Mouse (Mus musculus) midbrain, embryonic 15.5 days (tissue): Measurements from ENCODE around the gene Rora. TPM values are rescaled to one million over a fixed set of nuclear protein-coding genes. Genes with fewer than 3 reads are reported as not detected.

Source experiments
- ATAC-seq: fragments of 200-750 bp; cut with Nextera tagmentation; replicated peaks from 2 replicates; pipeline ENCODE4 v1.8.0; 2017; ENCODE audit warnings: moderate TSS enrichment
- H3K27ac ChIP-seq: fragments of 300-500 bp; sonication (generic); 2 replicates; pipeline ENCODE4 v1.5.1; 2015; ENCODE audit warnings: mild to moderate bottlenecking, inconsistent platforms
- H3K27me3 ChIP-seq: fragments of 300-500 bp; sonication (generic); replicated peaks from 2 replicates; pipeline ENCODE4 v1.6.1; 2015; ENCODE audit warnings: inconsistent platforms
- H3K36me3 ChIP-seq: fragments of 300-500 bp; sonication (generic); replicated peaks from 2 replicates; pipeline ENCODE4 v1.6.1; 2015; ENCODE audit warnings: inconsistent platforms
- H3K4me1 ChIP-seq: fragments of 300-500 bp; sonication (generic); 2 replicates; pipeline ENCODE4 v1.6.1; 2015; ENCODE audit warnings: inconsistent platforms
- H3K4me2 ChIP-seq: fragments of 300-500 bp; sonication (generic); 2 replicates; pipeline ENCODE4 v1.6.1; 2015; ENCODE audit warnings: inconsistent platforms, mild to moderate bottlenecking, moderate library complexity
- H3K4me3 ChIP-seq: fragments of 300-500 bp; sonication (generic); 2 replicates; pipeline ENCODE4 v1.5.1; 2015; ENCODE audit warnings: mild to moderate bottlenecking, inconsistent platforms
- H3K9ac ChIP-seq: fragments of 300-500 bp; sonication (generic); 2 replicates; pipeline ENCODE4 v1.6.1; 2015; ENCODE audit warnings: mild to moderate bottlenecking, inconsistent platforms
- H3K9me3 ChIP-seq: fragments of 300-500 bp; sonication (generic); 2 replicates; pipeline ENCODE4 v1.6.1; 2016; ENCODE audit warnings: inconsistent platforms
- WGBS: fragments of 180-500 bp; shearing (Covaris S2); methylation state at CpG from one replicate; pipeline ENCODE4 v1.1.7; 2015; ENCODE audit warnings: mixed read lengths; 5-methylcytosine and 5-hydroxymethylcytosine counted together
- polyA plus RNA-seq: library from polyadenylated mRNA; unstranded; fragments of >200 nt; fragmentation: Nextera tagmentation; extraction: Ambion mirVana; gene quantifications from 2 replicates; pipeline ENCODE4 v1.2.1, GENCODE M21; 2015

Rora gene
- polyA plus RNA-seq, 1 experiment from 2014 or later = 43.9 TPM

GRCm38 (mm10) chr9:68807735-68808134, 154.1 kb downstream of the Rora start:
- H3K27me3 ChIP-seq = no peaks in the 10 kb centered on the region
- no peaks in the 10 kb centered on the region for H3K36me3 ChIP-seq
- H3K9ac ChIP-seq = no peak overlapping the region
- H3K4me3 ChIP-seq = no peak overlapping the region
- H3K4me1 ChIP-seq = peaks cover 6% of the 10 kb centered on the region
- no peaks in the 10 kb centered on the region for H3K9me3 ChIP-seq
- no peak for ATAC-seq
- no peak overlapping the region for H3K27ac ChIP-seq
- H3K4me2 ChIP-seq = no peak overlapping the region
- WGBS = 93% methylated on average over 2 of the region's 2 CpGs

DNA sequence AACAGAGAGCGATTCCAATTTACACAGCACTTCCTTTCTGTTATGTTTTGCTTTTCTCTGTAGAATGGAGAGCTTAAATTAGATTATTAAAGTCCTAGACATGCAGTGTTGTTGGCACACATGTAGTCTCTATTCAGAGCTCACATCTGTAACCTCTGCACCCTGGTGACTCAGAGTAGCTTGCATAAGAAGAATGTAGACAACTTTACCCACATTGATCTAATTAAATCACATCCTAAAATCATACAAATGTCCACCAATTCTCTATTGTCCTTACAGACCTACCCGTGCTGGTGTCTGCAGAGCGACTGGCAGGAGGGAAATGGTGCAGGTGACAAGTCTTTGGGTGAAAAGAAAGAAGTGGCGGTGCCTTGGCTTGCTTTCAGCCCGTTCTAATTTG, 155.9 kb downstream of the Rora start:
- WGBS = 85% methylated on average over 5 of the region's 5 CpGs
- ATAC-seq = no peak

GRCm38 (mm10) chr9:68814723-68815122, 161.1 kb downstream of the Rora start:
- Histone ChIP-seq H3K9ac (no peak overlapping the region), H3K4me1 (no peaks in the 10 kb centered on the region), H3K4me2 (no peak overlapping the region), H3K36me3 (no peaks in the 10 kb centered on the region), H3K9me3 (no peaks in the 10 kb centered on the region), H3K27ac (no peak overlapping the region), H3K4me3 (no peak overlapping the region), H3K27me3 (no peaks in the 10 kb centered on the region)
- WGBS = 87% methylated on average over 1 of the region's 1 CpGs
- no peak for ATAC-seq

More for the DNA sequence above, 155.9 kb downstream of the Rora start:
- no peaks in the 10 kb centered on the region for H3K36me3 ChIP-seq
- H3K4me3 ChIP-seq = no peak overlapping the region
- H3K27ac ChIP-seq = no peak overlapping the region
- no peak overlapping the region for H3K4me2 ChIP-seq
- H3K4me1 ChIP-seq = peaks cover 6% of the 10 kb centered on the region
- no peaks in the 10 kb centered on the region for H3K9me3 ChIP-seq
- H3K9ac ChIP-seq = no peak overlapping the region
- H3K27me3 ChIP-seq = no peaks in the 10 kb centered on the region

DNA sequence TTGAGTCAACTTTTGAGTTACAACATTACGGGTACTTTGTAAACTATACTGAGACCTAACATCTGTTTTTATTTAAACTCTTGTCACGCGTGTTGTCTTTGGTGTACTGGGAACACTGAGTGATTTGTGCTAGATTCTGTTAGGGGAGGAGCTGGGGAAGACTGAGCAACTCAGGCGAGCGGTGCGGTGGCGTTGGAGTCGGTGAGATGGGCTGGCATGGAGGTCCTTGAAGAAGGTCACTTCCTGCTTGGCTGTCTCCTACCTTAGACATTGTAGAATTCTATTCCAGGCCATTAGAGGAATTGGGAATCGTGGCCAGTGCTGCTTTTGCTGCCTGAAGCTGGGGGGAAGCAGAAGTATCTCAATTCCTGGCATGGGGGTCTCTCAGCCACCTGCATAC, 162.3 kb downstream of the Rora start:
- Histone ChIP-seq H3K4me1 (no peaks in the 10 kb centered on the region; the same call in 1 of the 2 replicates), H3K4me3 (no peak overlapping the region), H3K36me3 (no peaks in the 10 kb centered on the region), H3K4me2 (no peak overlapping the region), H3K9ac (no peak overlapping the region), H3K27me3 (no peaks in the 10 kb centered on the region), H3K27ac (no peak overlapping the region), H3K9me3 (no peaks in the 10 kb centered on the region)
- 93% methylated on average over 9 of the region's 9 CpGs for WGBS
- ATAC-seq = no peak

DNA sequence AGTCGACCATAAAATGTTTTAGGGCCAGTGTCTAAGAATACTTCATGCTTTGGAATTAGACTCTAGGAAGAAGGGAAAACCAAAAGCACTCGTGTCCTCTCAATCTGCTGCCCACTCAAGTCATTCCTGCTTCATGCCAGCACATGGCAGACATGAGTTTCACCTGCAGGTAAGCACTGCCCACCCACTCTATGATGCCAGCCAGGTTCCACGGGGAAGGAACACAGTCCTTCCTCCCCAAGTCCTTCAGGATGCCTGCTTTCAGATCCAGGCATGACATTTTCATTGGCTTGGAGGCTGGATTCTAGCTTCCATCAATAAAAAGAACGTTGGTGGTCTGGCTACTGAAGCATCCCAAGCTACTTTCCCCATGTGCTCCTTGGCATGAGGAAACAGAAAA, 166.4 kb downstream of the Rora start:
- Histone ChIP-seq H3K27ac (no peak overlapping the region), H3K9ac (no peak overlapping the region), H3K4me2 (no peak overlapping the region), H3K4me1 (no peaks in the 10 kb centered on the region; the same call in 1 of the 2 replicates), H3K4me3 (no peak overlapping the region), H3K27me3 (no peaks in the 10 kb centered on the region), H3K36me3 (no peaks in the 10 kb centered on the region), H3K9me3 (no peaks in the 10 kb centered on the region)
- WGBS = 74% methylated on average over 4 of the region's 4 CpGs
- no peak for ATAC-seq

GRCm38 (mm10) chr9:68820478-68820877, 166.9 kb downstream of the Rora start:
- Histone ChIP-seq H3K4me1 (no peaks in the 10 kb centered on the region; the same call in 1 of the 2 replicates), H3K4me3 (no peak overlapping the region), H3K9ac (no peak overlapping the region), H3K36me3 (no peaks in the 10 kb centered on the region), H3K27me3 (no peaks in the 10 kb centered on the region), H3K9me3 (no peaks in the 10 kb centered on the region), H3K4me2 (no peak overlapping the region), H3K27ac (no peak overlapping the region)
- no peak for ATAC-seq

- H3K36me3 ChIP-seq = no peaks in the 10 kb centered on the region
- H3K4me3 ChIP-seq = no peak overlapping the region
- no peak overlapping the region for H3K9ac ChIP-seq
- H3K27me3 ChIP-seq = no peaks in the 10 kb centered on the region
- no peak overlapping the region for H3K4me2 ChIP-seq
- no peak for ATAC-seq
- H3K27ac ChIP-seq = no peak overlapping the region
- no peaks in the 10 kb centered on the region for H3K9me3 ChIP-seq
- no peaks in the 10 kb centered on the region; the same call in 1 of the 2 replicates for H3K4me1 ChIP-seq
- 52% methylated on average over 1 of the region's 1 CpGs for WGBS
Observed at GRCm38 (mm10) chr9:68821388-68821787, 167.8 kb downstream of the Rora start.

DNA sequence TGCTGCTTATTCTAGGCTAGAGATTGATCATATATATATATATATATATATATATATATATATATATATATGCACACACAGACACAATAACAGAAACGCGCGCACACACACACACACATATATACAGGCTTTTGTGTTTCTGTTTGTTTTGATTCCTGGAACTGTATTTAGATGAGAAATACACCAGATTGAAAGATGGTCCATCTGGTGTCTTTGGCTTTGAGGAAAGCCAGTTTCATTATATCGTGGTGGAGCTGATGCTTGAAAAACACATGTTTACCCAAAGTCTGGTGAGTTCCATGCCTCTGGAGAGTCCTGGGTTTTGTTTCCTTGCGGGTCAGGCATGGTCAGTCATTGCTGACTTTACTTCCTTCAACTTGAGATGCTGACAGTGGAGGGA, 169.7 kb downstream of the Rora start:
- Histone ChIP-seq H3K9ac (no peak overlapping the region), H3K4me3 (no peak overlapping the region), H3K9me3 (no peaks in the 10 kb centered on the region), H3K36me3 (no peaks in the 10 kb centered on the region), H3K4me1 (no peaks in the 10 kb centered on the region; the same call in 1 of the 2 replicates), H3K27me3 (no peaks in the 10 kb centered on the region), H3K27ac (no peak overlapping the region), H3K4me2 (no peak overlapping the region)
- no peak for ATAC-seq
- 93% methylated on average over 5 of the region's 5 CpGs for WGBS

GRCm38 (mm10) chr9:68825107-68825506, 171.5 kb downstream of the Rora start:
- no peaks in the 10 kb centered on the region for H3K27me3 ChIP-seq
- no peak overlapping the region for H3K27ac ChIP-seq
- H3K4me2 ChIP-seq = no peak overlapping the region
- no peaks in the 10 kb centered on the region; the same call in 1 of the 2 replicates for H3K4me1 ChIP-seq
- no peak overlapping the region for H3K4me3 ChIP-seq
- 73% methylated on average over 4 of the region's 4 CpGs for WGBS
- no peak for ATAC-seq
- no peaks in the 10 kb centered on the region for H3K36me3 ChIP-seq
- H3K9ac ChIP-seq = no peak overlapping the region
- no peaks in the 10 kb centered on the region for H3K9me3 ChIP-seq

GRCm38 (mm10) chr9:68825841-68826240, 172.3 kb downstream of the Rora start:
- WGBS = 90% methylated on average over 3 of the region's 3 CpGs
- no peak for ATAC-seq
- no peaks in the 10 kb centered on the region for H3K36me3 ChIP-seq
- H3K27me3 ChIP-seq = no peaks in the 10 kb centered on the region
- no peaks in the 10 kb centered on the region for H3K4me1 ChIP-seq
- no peak overlapping the region for H3K4me3 ChIP-seq
- no peak overlapping the region for H3K27ac ChIP-seq
- H3K9ac ChIP-seq = no peak overlapping the region
- H3K4me2 ChIP-seq = no peak overlapping the region
- no peaks in the 10 kb centered on the region for H3K9me3 ChIP-seq

GRCm38 (mm10) chr9:68827441-68827840, 173.9 kb downstream of the Rora start:
- Histone ChIP-seq H3K9ac (no peak overlapping the region), H3K4me2 (no peak overlapping the region), H3K4me1 (no peaks in the 10 kb centered on the region), H3K9me3 (no peaks in the 10 kb centered on the region), H3K4me3 (no peak overlapping the region), H3K27me3 (no peaks in the 10 kb centered on the region), H3K36me3 (no peaks in the 10 kb centered on the region), H3K27ac (no peak overlapping the region)
- no peak for ATAC-seq
- WGBS = 83% methylated on average over 3 of the region's 3 CpGs

- Histone ChIP-seq H3K36me3 (no peaks in the 10 kb centered on the region), H3K27me3 (no peaks in the 10 kb centered on the region), H3K4me1 (no peaks in the 10 kb centered on the region), H3K4me2 (no peak overlapping the region), H3K27ac (no peak overlapping the region), H3K9ac (no peak overlapping the region), H3K9me3 (no peaks in the 10 kb centered on the region), H3K4me3 (no peak overlapping the region)
- no peak for ATAC-seq
- 72% methylated on average over 4 of the region's 4 CpGs for WGBS
Observed at GRCm38 (mm10) chr9:68829903-68830302, 176.3 kb downstream of the Rora start.

DNA sequence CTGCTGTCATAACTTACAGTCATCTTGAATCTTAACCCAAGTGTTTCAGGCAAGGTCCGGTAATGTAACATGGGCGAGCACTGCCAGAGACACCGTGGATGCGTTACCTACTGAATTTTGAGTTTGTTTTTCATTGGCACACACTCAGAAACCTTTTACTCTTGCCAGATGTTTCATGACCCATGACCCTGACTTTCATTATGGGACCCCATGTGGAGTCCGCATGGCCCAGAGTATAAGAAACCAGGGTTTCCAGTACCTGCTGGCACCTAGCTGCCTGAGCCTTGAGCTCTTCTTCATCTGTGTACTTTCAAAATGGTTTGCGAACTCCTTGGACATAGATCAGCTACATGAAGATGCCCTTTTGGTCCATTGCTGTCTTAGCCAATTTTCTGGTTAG, 179.7 kb downstream of the Rora start:
- no peak overlapping the region for H3K27ac ChIP-seq
- no peak overlapping the region for H3K4me3 ChIP-seq
- WGBS = 92% methylated on average over 6 of the region's 6 CpGs
- H3K36me3 ChIP-seq = no peaks in the 10 kb centered on the region
- H3K27me3 ChIP-seq = no peaks in the 10 kb centered on the region
- H3K9me3 ChIP-seq = no peaks in the 10 kb centered on the region
- no peak overlapping the region for H3K9ac ChIP-seq
- H3K4me2 ChIP-seq = no peak overlapping the region
- H3K4me1 ChIP-seq = no peaks in the 10 kb centered on the region
- no peak for ATAC-seq
